In genomic region chr19:34846005-34846404, GRCm38 (mm10) we compare ENCODE assay signal across 16 mouse cellular contexts. TPM values are rescaled to one million over a fixed set of nuclear protein-coding genes. Genes with fewer than 3 reads are reported as not detected.
DNase-seq lines count a peak whose midpoint lies in the region; ATAC-seq and TF ChIP-seq lines count a peak whose summit lies in the region.
"Had no signal": no experiment of that assay in that cellular context is flagged by ENCODE, and none has a peak within 500 bp of the region (broad histone marks: within the 10 kb centered on the region; RNA-seq: fewer than 3 reads in every experiment).

No protein-coding gene starts in this region.

- 16% methylated on average over 7 of the region's 7 CpGs for WGBS in spleen, adult 2 months
- WGBS in liver, embryonic 14.5 days (ENCODE audit: insufficient replicate concordance), result 31% methylated on average over 7 of the region's 7 CpGs
- WGBS in hindbrain, embryonic 10.5 days, result 61% methylated on average over 7 of the region's 7 CpGs

- TF ChIP-seq EP300 in liver, embryonic 14.5 days (IDR thresholded peaks at IDR 0.05; ENCODE audit: low read depth), result no peak

- no peaks in the 10 kb centered on the region for H3K27me3 ChIP-seq in erythroblast, embryonic 14.5 days (ENCODE audit: control insufficient read depth)
- H3K27me3 ChIP-seq in spleen, adult 2 months (ENCODE audit: control insufficient read depth, insufficient read depth, low read length), result no peaks in the 10 kb centered on the region
- no peaks in the 10 kb centered on the region for H3K27me3 ChIP-seq in liver, embryonic 14.5 days (ENCODE audit: control insufficient read depth, insufficient read depth, low read length)
- no peaks in the 10 kb centered on the region for H3K27me3 ChIP-seq in hindbrain, embryonic 10.5 days (ENCODE audit: insufficient read depth, poor library complexity, severe bottlenecking)
- H3K27me3 ChIP-seq: forebrain, embryonic 13.5 days; hindbrain, embryonic 13.5 days; limb, embryonic 13.5 days had no signal

- H3K4me1 ChIP-seq in erythroblast, embryonic 14.5 days (ENCODE audit: control insufficient read depth), result peaks cover 34% of the 10 kb centered on the region
- H3K4me1 ChIP-seq in spleen, adult 2 months (ENCODE audit: control insufficient read depth, insufficient read depth, insufficient read length), result peaks cover 7% of the 10 kb centered on the region; the same call in 1 of the 2 replicates
- H3K4me1 ChIP-seq in liver, embryonic 14.5 days (replicated peaks; ENCODE audit: control insufficient read depth in 2 of 2, insufficient read depth in 2 of 2, low read length in 1 of 2), result peaks cover 10 to 49% of the 10 kb centered on the region in 2 experiments
- 0 out of 2 replicates have a peak, but pooled peaks cover 5% of the 10 kb centered on the region for H3K4me1 ChIP-seq in hindbrain, embryonic 10.5 days (replicated peaks)

- peak overlapping the region; percentile 49 for H3K4me2 ChIP-seq in liver, embryonic 14.5 days (ENCODE audit: low read depth)
- H3K4me2 ChIP-seq: forebrain, embryonic 13.5 days; hindbrain, embryonic 13.5 days; limb, embryonic 13.5 days had no signal

- peak overlapping the region; percentile 74 for H3K27ac ChIP-seq in spleen, adult 2 months (ENCODE audit: insufficient read depth, low read length)
- no peak overlapping the region for H3K27ac ChIP-seq in liver, embryonic 14.5 days
- no peak overlapping the region for H3K27ac ChIP-seq in hindbrain, embryonic 10.5 days
- H3K27ac ChIP-seq: forebrain, embryonic 13.5 days; hindbrain, embryonic 13.5 days; kidney, postnatal 0 days; limb, embryonic 13.5 days had no signal

- H3K9ac ChIP-seq in liver, embryonic 14.5 days (replicated peaks), result no peak overlapping the region; the same call in 1 of the 2 replicates
- H3K9ac ChIP-seq: forebrain, embryonic 13.5 days; hindbrain, embryonic 13.5 days; limb, embryonic 13.5 days had no signal

- ATAC-seq in erythroblast, adult 5-6 weeks (replicated peaks; ENCODE audit: low FRiP score, poor library complexity, severe bottlenecking), result no peak
- ATAC-seq in liver, embryonic 14.5 days (ENCODE audit: insufficient read depth), result no peak
- ATAC-seq: forebrain, embryonic 13.5 days; midbrain, embryonic 16.5 days had no signal

- H3K9me3 ChIP-seq in erythroblast, embryonic 14.5 days (ENCODE audit: control insufficient read depth, low read length), result no peaks in the 10 kb centered on the region
- no peaks in the 10 kb centered on the region for H3K9me3 ChIP-seq in liver, embryonic 14.5 days (ENCODE audit: control insufficient read depth, low read length)
- peaks cover 6% of the 10 kb centered on the region; the same call in 1 of the 2 replicates for H3K9me3 ChIP-seq in hindbrain, embryonic 10.5 days
- H3K9me3 ChIP-seq: forebrain, embryonic 13.5 days; hindbrain, embryonic 13.5 days; limb, embryonic 13.5 days had no signal

- peak in 1 of 2 experiments; percentile 8 for DNase-seq in spleen, adult 2 months (ENCODE audit: low read depth in 1 of 2, low spot score in 2 of 2)
- DNase-seq in spleen, postnatal 36 days (ENCODE audit: low spot score in 2 of 2), result no peak
- DNase-seq in liver, embryonic 14.5 days (ENCODE audit: low read depth in 3 of 3, low spot score in 3 of 3), result no peak
- peak; percentile 40 for DNase-seq in yolk sac, embryonic 10.5 days (ENCODE audit: low spot score)
- no peak for DNase-seq in hindbrain, embryonic 10.5 days (ENCODE audit: low spot score)
- no peak for DNase-seq in retina, postnatal 1 day
- DNase-seq: adrenal gland, adult 8-10 months; cerebellum, adult 18-20 months; layer of hippocampus, postnatal 36 days had no signal

- TF ChIP-seq CTCF in spleen, adult 2 months (IDR thresholded peaks at IDR 0.05; ENCODE audit: extremely low read depth, insufficient read depth, insufficient read length, insufficient replicate concordance), result no peak
- no peak for TF ChIP-seq CTCF in liver, embryonic 14.5 days (IDR thresholded peaks at IDR 0.05; ENCODE audit: low read depth)

- H3K36me3 ChIP-seq in erythroblast, embryonic 14.5 days (ENCODE audit: control insufficient read depth), result no peaks in the 10 kb centered on the region; the same call in 1 of the 2 replicates
- no peaks in the 10 kb centered on the region for H3K36me3 ChIP-seq in spleen, adult 2 months (ENCODE audit: control insufficient read depth, insufficient read depth, low read length)
- no peaks in the 10 kb centered on the region for H3K36me3 ChIP-seq in liver, embryonic 14.5 days (replicated peaks; ENCODE audit: control insufficient read depth, insufficient read depth, low read depth)
- H3K36me3 ChIP-seq in hindbrain, embryonic 10.5 days, result peaks cover 5% of the 10 kb centered on the region; the same call in 1 of the 2 replicates
- H3K36me3 ChIP-seq: hindbrain, embryonic 13.5 days; limb, embryonic 13.5 days had no signal

- H3K4me3 ChIP-seq in erythroblast, embryonic 14.5 days (replicated peaks), result peak overlapping the region; percentile 45
- peak overlapping the region; percentile 54 for H3K4me3 ChIP-seq in spleen, adult 2 months (ENCODE audit: extremely low read depth, insufficient read depth, insufficient read length)
- H3K4me3 ChIP-seq in liver, embryonic 14.5 days (ENCODE audit: insufficient read depth in 1 of 2, low read depth in 2 of 2, low read length in 2 of 2), result peak overlapping the region in 1 of 2 experiments; percentile 8; a peak in 1 of 4 replicates
- H3K4me3 ChIP-seq in hindbrain, embryonic 10.5 days, result no peak overlapping the region
- H3K4me3 ChIP-seq: forebrain, embryonic 13.5 days; hindbrain, embryonic 13.5 days; limb, embryonic 13.5 days had no signal

- TF ChIP-seq POLR2A in spleen, adult 2 months (IDR thresholded peaks at IDR 0.05; ENCODE audit: low read depth, low read length), result no peak

RNA-seq across cellular contexts. Expression of gene Pank1, which starts 33.2 kb away (rescaled TPM):
- 0.01 TPM in 1 of 2 replicates, not detected in the other for polyA plus RNA-seq in erythroblast, embryonic 14.5 days (2012)
- 0.84 and 1.5 TPM in 2 replicates for total RNA-seq in erythroblast, adult 5-6 weeks (2015; ENCODE audit: low replicate concordance)
- 1.1 and 1.4 TPM in 2 replicates for total RNA-seq in erythroblast, adult 5-6 weeks (2017; ENCODE audit: low replicate concordance)
- 0.47 and 0.75 TPM in 2 replicates for polyA plus RNA-seq in spleen, adult 2 months (2012; rRNA removed)
- polyA plus RNA-seq in liver, embryonic 14.5 days (2012; rRNA removed), result 1.7 and 2.5 TPM in 2 replicates
- polyA plus RNA-seq in liver, embryonic 14.5 days (2014; fragmentation: Nextera tagmentation; extraction: Ambion mirVana), result 6.7 and 7.1 TPM in 2 replicates
- polyA plus RNA-seq in hindbrain, embryonic 10.5 days (2016; fragmentation: Nextera tagmentation; extraction: Ambion mirVana), result 5.6 and 6.2 TPM in 2 replicates
